Mouse (Mus musculus) hindbrain, embryonic 10.5 days (tissue): ENCODE measurements at regions not wholly inside any gene's neighbourhood (a gene's known extent, or its start where the extent isn't known, plus 50 kb on each side); places are given as distances from the start of the nearest gene placed in this dataset.
"Not testable (repeated sequence)": the region's sequence is repeated elsewhere in the genome, so short reads cannot be mapped to it uniquely, and the experiment has no call there.

Source experiments
- DNase-seq: peaks from one replicate; pipeline ENCODE4 v3.0.0-alpha.2; 2017; ENCODE audit warnings: low spot score
- H3K27ac ChIP-seq: fragments of 300-500 bp; sonication (generic); 2 replicates; pipeline ENCODE4 v1.5.1; 2016; ENCODE audit warnings: mild to moderate bottlenecking, moderate library complexity
- H3K27me3 ChIP-seq: fragments of 300-500 bp; sonication (generic); 2 replicates; pipeline ENCODE4 v1.6.1; 2016; ENCODE audit warnings: mild to moderate bottlenecking; ENCODE audit not compliant: poor library complexity, insufficient read depth, severe bottlenecking
- H3K36me3 ChIP-seq: fragments of 300-500 bp; sonication (generic); 2 replicates; pipeline ENCODE4 v1.6.1; 2016; ENCODE audit warnings: mild to moderate bottlenecking, moderate library complexity
- H3K4me1 ChIP-seq: fragments of 300-500 bp; sonication (generic); replicated peaks from 2 replicates; pipeline ENCODE4 v1.6.1; 2016; ENCODE audit warnings: mild to moderate bottlenecking
- H3K4me3 ChIP-seq: fragments of 300-500 bp; sonication (generic); 2 replicates; pipeline ENCODE4 v1.5.1; 2016; ENCODE audit warnings: mild to moderate bottlenecking, moderate library complexity
- H3K9me3 ChIP-seq: fragments of 300-500 bp; sonication (generic); 2 replicates; pipeline ENCODE4 v1.6.1; 2016; ENCODE audit warnings: mild to moderate bottlenecking, moderate library complexity
- WGBS: fragments of 180-500 bp; shearing (Covaris S2); methylation state at CpG from one replicate; pipeline ENCODE4 v1.1.7; 2016; 5-methylcytosine and 5-hydroxymethylcytosine counted together

- 50% methylated on average over 4 of the region's 4 CpGs for WGBS
- no peaks in the 10 kb centered on the region for H3K36me3 ChIP-seq
- no peaks in the 10 kb centered on the region for H3K27me3 ChIP-seq
- no peak overlapping the region for H3K4me3 ChIP-seq
- DNase-seq: no peak
- H3K27ac ChIP-seq: no peak overlapping the region
- H3K4me1 ChIP-seq: no peaks in the 10 kb centered on the region
- H3K9me3 ChIP-seq: no peaks in the 10 kb centered on the region
Measured at GRCm38 (mm10) chr4:16944901-16945300, 2660.3 kb upstream of the Gm12353 start.

- DNase-seq, H3K36me3 ChIP-seq, H3K27ac ChIP-seq, H3K9me3 ChIP-seq, H3K4me1 ChIP-seq, H3K27me3 ChIP-seq, H3K4me3 ChIP-seq: not testable (repeated sequence)
- 55% methylated on average over 1 of the region's 1 CpGs for WGBS
Measured at GRCm38 (mm10) chr4:16954591-16954990, 2650.7 kb upstream of the Gm12353 start.

GRCm38 (mm10) chr4:16954991-16955390, 2650.3 kb upstream of the Gm12353 start:
- not testable (repeated sequence) for H3K4me3 ChIP-seq, H3K27ac ChIP-seq, H3K4me1 ChIP-seq, H3K9me3 ChIP-seq, H3K36me3 ChIP-seq, DNase-seq, H3K27me3 ChIP-seq
- WGBS: 87% methylated on average over 5 of the region's 5 CpGs

- Histone ChIP-seq H3K27ac (no peak overlapping the region), H3K9me3 (no peaks in the 10 kb centered on the region), H3K4me3 (no peak overlapping the region), H3K4me1 (no peaks in the 10 kb centered on the region), H3K36me3 (no peaks in the 10 kb centered on the region), H3K27me3 (no peaks in the 10 kb centered on the region)
- WGBS: 92% methylated on average over 1 of the region's 1 CpGs
- no peak for DNase-seq
Measured at GRCm38 (mm10) chr4:16981733-16982230, 2623.5 kb upstream of the Gm12353 start.

GRCm38 (mm10) chr4:17026685-17027084, 2578.6 kb upstream of the Gm12353 start:
- 27% methylated on average over 2 of the region's 2 CpGs for WGBS
- Histone ChIP-seq H3K4me3 (no peak overlapping the region), H3K27ac (no peak overlapping the region), H3K9me3 (no peaks in the 10 kb centered on the region), H3K4me1 (no peaks in the 10 kb centered on the region), H3K36me3 (no peaks in the 10 kb centered on the region), H3K27me3 (no peaks in the 10 kb centered on the region)
- DNase-seq: peak; percentile 21
